Mouse (Mus musculus) embryonic facial prominence, embryonic 15.5 days (tissue): ENCODE measurements at regions not wholly inside any gene's neighbourhood (a gene's known extent, or its start where the extent isn't known, plus 50 kb on each side); places are given as distances from the start of the nearest gene placed in this dataset.

Source experiments
- ATAC-seq: fragments of 200-750 bp; cut with Nextera tagmentation; 2 replicates; pipeline ENCODE4 v1.8.0; 2017; ENCODE audit warnings: low read depth, moderate TSS enrichment; ENCODE audit not compliant: insufficient number of reproducible peaks, low FRiP score, low TSS enrichment
- H3K27ac ChIP-seq: fragments of 300-500 bp; sonication (generic); replicated peaks from 2 replicates; pipeline ENCODE4 v1.5.1; 2015; ENCODE audit warnings: mild to moderate bottlenecking, inconsistent platforms
- H3K27me3 ChIP-seq: fragments of 300-500 bp; sonication (generic); 2 replicates; pipeline ENCODE4 v1.6.1; 2015; ENCODE audit warnings: inconsistent platforms
- H3K36me3 ChIP-seq: fragments of 300-500 bp; sonication (generic); 2 replicates; pipeline ENCODE4 v1.6.1; 2015; ENCODE audit warnings: mild to moderate bottlenecking, inconsistent platforms
- H3K4me1 ChIP-seq: fragments of 300-500 bp; sonication (generic); 2 replicates; pipeline ENCODE4 v1.6.1; 2015; ENCODE audit warnings: inconsistent platforms
- H3K4me2 ChIP-seq: fragments of 300-500 bp; sonication (generic); replicated peaks from 2 replicates; pipeline ENCODE4 v1.6.1; 2015; ENCODE audit warnings: mild to moderate bottlenecking, inconsistent platforms
- H3K4me3 ChIP-seq: fragments of 300-500 bp; sonication (generic); replicated peaks from 2 replicates; pipeline ENCODE4 v1.5.1; 2015; ENCODE audit warnings: mild to moderate bottlenecking, inconsistent platforms
- H3K9ac ChIP-seq: fragments of 300-500 bp; sonication (generic); 2 replicates; pipeline ENCODE4 v1.6.1; 2015; ENCODE audit warnings: inconsistent platforms
- H3K9me3 ChIP-seq: fragments of 300-500 bp; sonication (generic); replicated peaks from 2 replicates; pipeline ENCODE4 v1.6.1; 2016; ENCODE audit warnings: inconsistent platforms
- WGBS: fragments of 180-500 bp; shearing (Covaris S2); methylation state at CpG from one replicate; pipeline ENCODE4 v1.1.7; 2015; 5-methylcytosine and 5-hydroxymethylcytosine counted together

DNA sequence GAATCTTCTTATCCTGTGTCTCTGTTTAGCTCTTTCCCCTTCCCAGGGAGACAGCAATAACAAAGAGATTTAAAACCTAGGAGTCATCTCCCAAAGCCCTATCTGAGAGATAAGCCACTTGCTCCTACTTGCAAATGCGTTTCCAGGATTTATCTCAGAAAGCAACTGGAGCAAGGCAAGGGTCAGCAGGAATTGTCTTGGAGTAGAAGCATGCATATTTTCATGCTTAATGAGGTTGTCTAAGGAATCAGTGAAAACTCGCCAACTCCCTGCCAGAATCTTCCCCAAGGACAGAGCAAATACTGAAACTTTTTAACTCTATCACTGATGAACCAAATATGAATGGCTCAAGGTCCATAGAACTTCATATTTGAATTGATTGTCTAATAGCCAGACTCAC lies 234.6 kb upstream of the Cd180 start:
- no peaks in the 10 kb centered on the region for H3K27me3 ChIP-seq
- H3K4me2 ChIP-seq, result no peak overlapping the region
- no peak for ATAC-seq
- no peak overlapping the region for H3K9ac ChIP-seq
- no peak overlapping the region for H3K4me3 ChIP-seq
- H3K9me3 ChIP-seq, result no peaks in the 10 kb centered on the region
- 44% methylated on average over 2 of the region's 2 CpGs for WGBS
- no peaks in the 10 kb centered on the region for H3K36me3 ChIP-seq
- no peak overlapping the region for H3K27ac ChIP-seq
- H3K4me1 ChIP-seq, result no peaks in the 10 kb centered on the region

DNA sequence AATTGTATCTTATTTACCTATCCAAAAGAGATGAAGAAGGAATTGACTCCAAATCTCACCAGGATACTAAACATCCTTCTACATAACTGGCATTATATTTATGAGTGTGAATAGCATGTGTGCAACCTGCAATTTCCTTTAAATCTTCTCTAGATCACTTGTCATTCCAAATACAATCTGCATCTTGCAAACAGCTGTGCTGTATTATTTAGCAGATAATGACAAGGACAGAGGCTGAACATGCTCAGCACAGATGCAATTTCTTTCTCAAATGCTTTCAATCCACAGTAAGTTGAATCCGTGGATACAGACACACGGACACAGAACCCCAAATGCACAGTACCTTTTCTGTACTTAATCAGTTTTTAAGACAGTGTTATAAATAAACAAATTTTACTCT lies 229.4 kb upstream of the Cd180 start:
- no peak overlapping the region for H3K9ac ChIP-seq
- WGBS, result 53% methylated on average over 2 of the region's 2 CpGs
- no peak overlapping the region for H3K27ac ChIP-seq
- no peak overlapping the region for H3K4me3 ChIP-seq
- no peaks in the 10 kb centered on the region for H3K27me3 ChIP-seq
- no peaks in the 10 kb centered on the region for H3K9me3 ChIP-seq
- H3K36me3 ChIP-seq, result no peaks in the 10 kb centered on the region
- H3K4me1 ChIP-seq, result no peaks in the 10 kb centered on the region
- H3K4me2 ChIP-seq, result no peak overlapping the region
- no peak for ATAC-seq

DNA sequence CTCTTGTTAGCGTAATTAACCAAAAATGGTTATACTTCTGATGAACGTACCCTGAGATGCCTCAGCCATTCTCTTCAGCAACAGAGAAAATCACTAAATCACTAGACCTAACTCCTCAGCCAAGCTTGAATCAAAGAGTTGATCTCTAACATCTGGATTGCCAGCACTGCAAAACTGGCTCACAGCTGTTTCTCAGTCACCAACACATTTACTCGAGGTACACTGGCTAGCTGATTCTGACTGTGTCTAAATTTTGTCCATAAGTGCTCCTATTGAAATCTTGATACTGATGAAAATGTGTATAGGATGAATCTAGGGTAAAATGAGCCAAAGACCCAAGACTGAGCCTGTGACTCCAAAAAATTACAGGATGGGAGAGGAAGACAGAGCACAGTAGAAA lies 211.5 kb upstream of the Cd180 start:
- no peaks in the 10 kb centered on the region for H3K9me3 ChIP-seq
- H3K27ac ChIP-seq, result no peak overlapping the region
- no peak overlapping the region for H3K9ac ChIP-seq
- H3K27me3 ChIP-seq, result no peaks in the 10 kb centered on the region
- ATAC-seq, result no peak
- WGBS, result 58% methylated on average over 3 of the region's 3 CpGs
- H3K4me2 ChIP-seq, result no peak overlapping the region
- no peaks in the 10 kb centered on the region for H3K36me3 ChIP-seq
- H3K4me1 ChIP-seq, result no peaks in the 10 kb centered on the region
- H3K4me3 ChIP-seq, result no peak overlapping the region

DNA sequence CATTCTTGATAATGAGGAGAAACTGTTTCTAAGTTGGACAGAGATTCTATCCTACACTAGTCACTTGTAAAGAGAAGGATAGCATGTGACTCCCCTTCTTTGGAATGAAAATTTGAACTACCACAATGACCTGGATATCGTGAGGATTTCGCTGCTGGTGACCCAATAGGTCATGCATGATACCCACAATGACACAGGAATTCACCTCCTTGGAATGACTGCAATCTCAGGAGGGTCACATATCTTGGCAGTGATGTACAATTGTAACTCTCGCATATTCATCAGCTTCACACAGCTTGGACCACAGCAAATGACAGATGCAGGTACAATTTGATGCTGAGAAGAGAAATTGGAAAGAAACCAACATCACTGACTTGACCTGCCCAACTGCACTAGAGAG lies 210.9 kb upstream of the Cd180 start:
- Histone ChIP-seq H3K36me3 (no peaks in the 10 kb centered on the region), H3K4me1 (no peaks in the 10 kb centered on the region), H3K9ac (no peak overlapping the region), H3K9me3 (no peaks in the 10 kb centered on the region), H3K4me3 (no peak overlapping the region), H3K4me2 (no peak overlapping the region), H3K27ac (no peak overlapping the region), H3K27me3 (no peaks in the 10 kb centered on the region)
- no peak for ATAC-seq
- 86% methylated on average over 3 of the region's 3 CpGs for WGBS

DNA sequence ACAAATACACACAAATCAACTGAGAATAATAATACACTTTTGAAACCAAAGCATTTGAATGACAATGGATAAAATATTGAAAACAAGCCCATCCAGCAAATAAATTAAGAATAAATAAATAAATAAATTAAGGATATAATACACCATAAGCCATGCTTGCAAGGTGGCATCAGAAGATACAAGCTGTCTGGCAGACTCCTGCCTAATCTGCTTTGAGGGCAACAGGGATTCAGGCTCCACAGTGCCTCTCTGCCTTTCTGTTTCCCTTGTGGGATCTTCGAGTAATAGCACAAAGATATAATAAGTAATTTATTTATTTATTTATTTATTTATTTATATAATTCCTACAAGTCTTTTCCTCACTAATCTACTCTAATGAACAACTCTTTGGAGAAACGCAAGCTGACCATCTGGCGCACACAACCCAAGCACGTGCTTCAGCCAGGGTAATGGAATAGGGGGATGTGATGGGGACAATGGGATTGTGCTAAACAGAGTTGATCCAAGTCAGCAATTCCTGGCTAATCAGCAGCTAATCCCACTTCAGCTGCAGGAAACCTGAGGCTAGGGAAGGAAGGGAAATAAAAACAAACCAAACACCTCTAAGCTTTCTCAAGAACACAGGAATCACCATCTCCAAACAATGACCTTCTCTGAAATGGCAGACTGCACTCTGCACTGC lies 205.8 kb upstream of the Cd180 start:
- no peaks in the 10 kb centered on the region for H3K4me1 ChIP-seq
- H3K9ac ChIP-seq, result no peak overlapping the region
- no peak overlapping the region for H3K4me2 ChIP-seq
- no peak overlapping the region for H3K4me3 ChIP-seq
- no peaks in the 10 kb centered on the region for H3K36me3 ChIP-seq
- H3K27me3 ChIP-seq, result no peaks in the 10 kb centered on the region
- ATAC-seq, result no peak
- H3K9me3 ChIP-seq, result no peaks in the 10 kb centered on the region
- H3K27ac ChIP-seq, result no peak overlapping the region
- 50% methylated on average over 4 of the region's 4 CpGs for WGBS

DNA sequence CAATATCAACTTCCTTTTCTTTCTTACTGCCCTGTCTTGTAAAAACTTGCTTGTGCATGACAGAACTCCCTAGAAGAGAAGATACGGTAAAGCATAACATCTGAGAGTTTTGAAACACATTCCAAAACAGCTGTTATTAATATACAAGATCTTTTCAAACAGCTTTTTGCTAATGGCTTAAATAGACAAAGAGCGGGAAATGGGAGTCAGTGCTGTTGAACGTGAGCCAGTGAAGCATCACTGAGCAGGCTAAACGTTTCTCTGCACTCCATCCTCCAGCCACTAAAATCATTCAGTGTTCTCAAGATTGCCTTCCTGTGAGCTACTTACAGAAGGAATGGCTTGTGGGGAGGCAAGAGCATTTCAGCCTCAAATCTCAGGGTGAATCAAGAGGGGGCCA lies 202.0 kb upstream of the Cd180 start:
- H3K4me3 ChIP-seq, result no peak overlapping the region
- H3K27ac ChIP-seq, result no peak overlapping the region
- no peak overlapping the region for H3K4me2 ChIP-seq
- no peaks in the 10 kb centered on the region for H3K27me3 ChIP-seq
- WGBS, result 24% methylated on average over 4 of the region's 4 CpGs
- no peak for ATAC-seq
- no peaks in the 10 kb centered on the region for H3K4me1 ChIP-seq
- no peaks in the 10 kb centered on the region for H3K9me3 ChIP-seq
- H3K9ac ChIP-seq, result no peak overlapping the region
- H3K36me3 ChIP-seq, result no peaks in the 10 kb centered on the region

DNA sequence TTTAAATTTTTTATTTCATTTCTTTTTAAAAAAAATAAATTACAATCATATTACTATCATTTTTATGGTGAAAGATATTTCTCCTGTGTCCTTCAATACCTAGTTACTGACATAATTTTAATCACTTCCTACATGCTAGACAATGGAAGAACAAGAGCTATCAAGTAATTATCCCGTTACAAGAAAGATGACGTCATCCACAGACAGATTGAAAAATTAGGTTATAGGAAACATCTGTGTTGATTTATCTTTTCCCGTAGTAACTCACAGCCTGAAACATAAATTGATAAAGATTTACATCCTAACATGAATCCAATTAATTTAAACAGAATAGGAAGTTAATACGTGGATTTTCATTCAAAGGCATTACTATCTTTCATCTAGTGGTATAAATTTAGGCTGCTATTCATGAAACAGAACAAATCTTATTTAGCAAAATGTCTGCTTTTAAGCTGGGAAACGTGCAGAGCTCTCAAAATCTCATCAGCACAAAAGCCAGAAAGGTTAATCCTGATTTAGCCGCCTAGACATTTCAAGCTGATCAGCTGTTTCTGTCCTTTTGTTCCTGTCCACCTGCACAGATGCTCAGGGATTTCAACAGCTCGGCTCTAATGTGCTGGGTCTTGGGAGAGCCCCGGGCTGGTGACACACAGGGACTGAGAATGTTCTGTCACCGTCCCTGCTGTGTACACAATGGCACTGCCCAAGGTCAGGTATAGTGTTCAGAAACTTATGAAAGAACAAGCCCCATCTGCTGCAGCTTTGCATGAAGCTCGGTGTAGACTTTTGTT lies 189.0 kb upstream of the Cd180 start:
- Histone ChIP-seq H3K4me1 (no peaks in the 10 kb centered on the region), H3K27ac (no peak overlapping the region), H3K9me3 (no peaks in the 10 kb centered on the region), H3K9ac (no peak overlapping the region), H3K27me3 (no peaks in the 10 kb centered on the region), H3K4me3 (no peak overlapping the region), H3K36me3 (no peaks in the 10 kb centered on the region), H3K4me2 (no peak overlapping the region)
- WGBS, result 25% methylated on average over 10 of the region's 10 CpGs
- no peak for ATAC-seq

DNA sequence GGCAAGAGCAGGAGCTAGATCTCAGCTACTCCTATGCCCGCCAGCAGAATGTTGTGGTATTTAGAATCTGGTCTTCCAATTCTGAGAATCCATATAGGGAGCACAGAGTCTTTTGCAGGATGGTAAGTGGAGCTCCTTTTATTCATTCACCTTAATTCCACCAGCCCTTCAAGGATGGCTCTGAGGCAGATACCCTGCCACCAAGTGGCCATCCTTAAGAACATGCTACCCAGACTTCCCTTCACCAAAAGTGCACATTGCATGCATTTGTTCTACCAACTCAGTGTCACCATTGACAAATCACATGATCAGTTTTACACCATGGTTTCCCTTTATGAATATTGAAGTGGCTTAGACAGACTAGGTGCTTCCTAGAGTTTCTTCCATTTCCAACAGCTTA lies 186.1 kb upstream of the Cd180 start:
- Histone ChIP-seq H3K9me3 (no peaks in the 10 kb centered on the region), H3K4me1 (no peaks in the 10 kb centered on the region; the same call in 1 of the 2 replicates), H3K4me2 (no peak overlapping the region), H3K4me3 (no peak overlapping the region), H3K9ac (no peak overlapping the region), H3K27ac (no peak overlapping the region), H3K36me3 (no peaks in the 10 kb centered on the region), H3K27me3 (no peaks in the 10 kb centered on the region)
- WGBS, result 86% methylated on average over 1 of the region's 1 CpGs
- ATAC-seq, result no peak

DNA sequence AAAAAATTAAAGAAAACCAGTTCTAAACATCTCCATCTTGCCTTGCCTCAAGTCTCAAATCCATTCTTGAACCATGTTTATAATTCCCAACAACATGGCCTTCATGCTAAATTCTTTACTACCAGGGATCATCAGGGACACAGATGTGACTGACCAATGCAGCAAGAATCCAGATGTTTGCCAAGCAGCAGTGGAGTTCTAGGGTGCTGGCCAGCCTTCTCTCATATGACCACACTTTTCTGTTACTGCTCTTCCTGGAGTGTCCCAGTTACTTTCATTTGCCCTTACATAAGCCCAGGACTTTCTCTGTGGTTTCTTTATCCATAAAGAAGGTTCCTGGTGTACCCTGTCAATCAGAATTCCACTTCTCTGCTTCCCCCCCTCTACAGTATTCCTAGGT lies 185.4 kb upstream of the Cd180 start:
- Histone ChIP-seq H3K27ac (no peak overlapping the region), H3K9me3 (no peaks in the 10 kb centered on the region), H3K27me3 (no peaks in the 10 kb centered on the region), H3K4me1 (no peaks in the 10 kb centered on the region; the same call in 1 of the 2 replicates), H3K9ac (no peak overlapping the region), H3K4me2 (no peak overlapping the region), H3K36me3 (no peaks in the 10 kb centered on the region), H3K4me3 (no peak overlapping the region)
- ATAC-seq, result no peak

DNA sequence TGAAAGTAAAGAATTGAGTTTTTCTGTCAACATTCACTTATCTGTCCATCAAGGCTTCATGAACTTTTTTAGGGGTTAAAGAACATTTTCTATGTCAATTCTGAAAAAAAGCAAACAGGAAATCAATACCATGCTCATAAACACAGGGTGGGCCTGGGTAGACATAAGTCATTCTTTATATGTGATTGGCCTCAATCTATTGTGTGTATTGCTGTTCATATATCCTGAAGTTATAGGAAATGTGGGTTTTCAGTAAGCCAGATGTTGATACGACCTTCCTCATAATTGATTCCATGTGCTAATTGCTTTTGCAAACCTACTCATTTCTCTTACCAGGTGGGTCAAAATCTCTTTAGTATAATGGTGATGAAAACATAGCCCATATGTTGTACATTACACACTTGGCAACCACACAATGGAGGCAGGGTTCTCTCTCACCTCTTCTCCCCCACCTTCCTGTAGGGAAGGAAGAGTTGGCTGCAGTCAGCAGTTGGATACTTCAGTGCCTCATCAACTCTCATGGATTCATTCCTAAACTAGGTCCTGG lies 182.6 kb upstream of the Cd180 start:
- H3K4me2 ChIP-seq, result no peak overlapping the region
- no peak overlapping the region for H3K4me3 ChIP-seq
- 34% methylated on average over 1 of the region's 1 CpGs for WGBS
- H3K27me3 ChIP-seq, result no peaks in the 10 kb centered on the region
- H3K27ac ChIP-seq, result no peak overlapping the region
- no peaks in the 10 kb centered on the region; the same call in 1 of the 2 replicates for H3K4me1 ChIP-seq
- no peak overlapping the region for H3K9ac ChIP-seq
- H3K36me3 ChIP-seq, result no peaks in the 10 kb centered on the region
- H3K9me3 ChIP-seq, result no peaks in the 10 kb centered on the region
- ATAC-seq, result no peak

DNA sequence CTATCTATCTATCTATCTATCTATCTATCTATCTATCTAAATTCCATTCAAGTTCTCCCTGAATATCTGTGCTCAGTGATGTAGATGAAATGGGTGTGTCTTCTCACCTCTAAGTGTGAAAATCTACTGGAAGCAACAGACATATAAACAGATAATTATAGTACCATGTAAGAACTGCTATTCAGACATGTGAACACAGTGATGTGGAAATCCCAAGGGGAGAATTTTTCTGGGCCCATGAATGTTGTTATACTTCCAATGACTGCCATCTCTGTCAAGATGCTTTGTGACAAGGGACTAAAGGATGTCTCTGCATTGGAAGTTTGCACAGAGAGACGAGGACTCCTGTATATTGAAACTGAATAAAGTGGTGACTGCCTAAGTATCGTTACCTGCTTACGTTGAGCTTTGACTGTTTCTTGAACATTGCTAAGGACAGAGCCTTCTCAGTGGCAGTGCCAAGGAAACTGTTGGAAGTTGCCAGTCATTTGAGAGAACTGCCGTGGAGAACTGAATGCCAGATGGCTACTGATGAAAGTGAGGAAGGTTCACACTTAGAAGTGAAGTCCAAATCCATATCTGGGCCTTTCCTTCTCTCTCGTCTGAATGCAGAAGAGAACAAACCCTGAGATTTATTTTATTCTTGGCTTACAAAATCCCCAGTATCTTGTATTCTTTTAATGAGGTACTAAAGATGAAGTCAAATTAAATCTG lies 175.0 kb upstream of the Cd180 start:
- 90% methylated on average over 5 of the region's 5 CpGs for WGBS

More for the DNA sequence above, 175.0 kb upstream of the Cd180 start:
- Histone ChIP-seq H3K27me3 (no peaks in the 10 kb centered on the region), H3K36me3 (no peaks in the 10 kb centered on the region), H3K9ac (no peak overlapping the region), H3K4me2 (no peak overlapping the region), H3K4me3 (no peak overlapping the region), H3K27ac (no peak overlapping the region), H3K9me3 (no peaks in the 10 kb centered on the region), H3K4me1 (no peaks in the 10 kb centered on the region)
- no peak for ATAC-seq
